Mouse (Mus musculus) brown adipose tissue, adult 24 weeks (tissue): ENCODE results near the gene Vwa8. TPM values are rescaled to one million over a fixed set of nuclear protein-coding genes. Genes with fewer than 3 reads are reported as not detected.

ENCODE experiments used
- H3K27ac ChIP-seq: fragments of 200-500 bp; replicated peaks from 2 replicates; pipeline ENCODE4 v1.5.1; 2012; ENCODE audit warnings: low read depth, mild to moderate bottlenecking, low read length
- H3K4me1 ChIP-seq: fragments of 200-500 bp; 2 replicates; pipeline ENCODE4 v1.6.1; 2012; ENCODE audit warnings: low read length, mixed read lengths; ENCODE audit not compliant: control insufficient read depth, insufficient read depth, insufficient read length
- H3K4me3 ChIP-seq: fragments of 200-500 bp; 2 replicates; pipeline ENCODE4 v1.5.1; 2012; ENCODE audit warnings: low read depth, mild to moderate bottlenecking, low read length, moderate library complexity; ENCODE audit not compliant: insufficient read depth
- polyA plus RNA-seq: library from polyadenylated mRNA; stranded (reverse); fragments of >200 nt; gene quantifications from 2 replicates; pipeline ENCODE4 v1.2.4, GENCODE M21; 2012; ENCODE audit not compliant: missing spikeins, insufficient read depth, insufficient read length

Vwa8 gene
- polyA plus RNA-seq, 1 experiment: 195 TPM

GRCm38 (mm10) chr14:79231677-79232076, 382.8 kb downstream of the Vwa8 start:
- Histone ChIP-seq H3K4me1 (peaks cover 12% of the 10 kb centered on the region; the same call in 1 of the 2 replicates), H3K27ac (no peak overlapping the region), H3K4me3 (no peak overlapping the region)

GRCm38 (mm10) chr14:79233697-79234096, 384.8 kb downstream of the Vwa8 start:
- Histone ChIP-seq H3K27ac (no peak overlapping the region), H3K4me3 (no peak overlapping the region), H3K4me1 (peaks cover 9% of the 10 kb centered on the region; the same call in 1 of the 2 replicates)

DNA sequence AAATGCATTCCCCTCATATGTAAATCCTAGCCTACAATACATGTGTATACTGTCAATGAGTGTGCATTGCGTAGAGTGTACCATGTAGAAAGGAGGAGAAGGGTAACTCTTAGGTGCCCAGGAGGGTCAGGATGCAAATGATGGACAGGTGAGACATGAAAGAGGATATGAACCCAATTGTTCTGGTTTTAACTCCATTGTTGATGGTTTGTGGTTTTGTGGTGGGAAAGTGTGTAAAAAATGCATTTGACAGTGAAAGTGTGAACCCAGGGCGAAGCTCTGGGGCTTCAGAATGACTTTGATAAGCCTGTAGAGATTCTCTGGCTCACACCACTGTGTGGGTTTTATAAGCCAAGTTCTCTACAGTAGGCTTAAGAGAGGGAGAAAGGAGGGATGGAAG, 385.7 kb downstream of the Vwa8 start:
- Histone ChIP-seq H3K4me1 (0 out of 2 replicates have a peak, but pooled peaks cover 3% of the 10 kb centered on the region), H3K4me3 (no peak overlapping the region), H3K27ac (no peak overlapping the region)

GRCm38 (mm10) chr14:79235157-79235556, 386.3 kb downstream of the Vwa8 start:
- Histone ChIP-seq H3K4me3 (no peak overlapping the region), H3K4me1 (0 out of 2 replicates have a peak, but pooled peaks cover 3% of the 10 kb centered on the region), H3K27ac (no peak overlapping the region)

DNA sequence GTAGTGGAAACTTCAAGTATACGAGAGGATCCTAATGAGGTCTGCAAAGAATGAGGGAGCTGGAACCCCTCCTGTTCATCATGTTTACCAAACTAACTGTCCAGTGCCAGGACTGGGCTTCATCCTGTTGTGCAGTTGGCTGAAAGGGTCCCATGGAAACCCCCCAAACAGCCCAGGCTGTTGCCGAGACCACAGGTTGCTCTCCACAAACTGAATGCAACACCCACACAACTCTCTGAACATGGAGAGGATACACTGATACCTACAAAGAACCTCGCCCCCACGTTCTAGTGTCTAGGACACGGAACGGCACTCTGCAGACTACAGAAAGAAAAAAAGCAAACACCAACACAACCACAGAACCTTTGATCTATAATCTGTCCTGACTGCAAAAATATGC, 387.4 kb downstream of the Vwa8 start:
- no peak overlapping the region for H3K4me3 ChIP-seq

GRCm38 (mm10) chr14:79239402-79239801, 390.6 kb downstream of the Vwa8 start:
- H3K4me3 ChIP-seq: no peak overlapping the region
- peaks cover 4% of the 10 kb centered on the region; the same call in 1 of the 2 replicates for H3K4me1 ChIP-seq
- no peak overlapping the region for H3K27ac ChIP-seq

More for the DNA sequence above, 387.4 kb downstream of the Vwa8 start:
- Histone ChIP-seq H3K27ac (no peak overlapping the region), H3K4me1 (0 out of 2 replicates have a peak, but pooled peaks cover 3% of the 10 kb centered on the region)

DNA sequence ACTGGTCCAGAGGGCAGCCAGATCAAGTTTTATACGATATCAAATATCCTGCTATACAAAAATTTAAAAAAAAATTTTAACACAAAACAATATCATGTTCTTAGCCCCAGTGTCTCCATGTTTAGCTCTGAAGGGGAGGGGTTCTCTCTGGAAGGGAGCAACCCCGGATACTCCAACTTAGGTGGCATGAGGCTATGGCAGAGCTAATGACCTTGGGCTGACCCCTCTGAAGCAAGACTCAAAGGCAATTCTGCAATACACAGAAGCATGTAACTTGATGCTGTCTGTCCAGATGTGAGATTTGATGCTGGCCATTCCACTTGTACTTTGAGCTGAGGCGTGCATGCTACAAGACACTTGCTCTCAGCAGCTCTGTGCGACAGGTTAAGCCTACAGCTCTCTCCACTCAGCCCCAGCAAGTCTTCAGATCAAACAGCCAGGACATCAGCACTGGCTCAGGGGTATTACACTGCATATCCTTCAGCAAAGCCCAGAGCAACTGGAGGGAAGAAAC, 392.3 kb downstream of the Vwa8 start:
- Histone ChIP-seq H3K27ac (no peak overlapping the region), H3K4me1 (peaks cover 6% of the 10 kb centered on the region; the same call in 1 of the 2 replicates), H3K4me3 (no peak overlapping the region)

DNA sequence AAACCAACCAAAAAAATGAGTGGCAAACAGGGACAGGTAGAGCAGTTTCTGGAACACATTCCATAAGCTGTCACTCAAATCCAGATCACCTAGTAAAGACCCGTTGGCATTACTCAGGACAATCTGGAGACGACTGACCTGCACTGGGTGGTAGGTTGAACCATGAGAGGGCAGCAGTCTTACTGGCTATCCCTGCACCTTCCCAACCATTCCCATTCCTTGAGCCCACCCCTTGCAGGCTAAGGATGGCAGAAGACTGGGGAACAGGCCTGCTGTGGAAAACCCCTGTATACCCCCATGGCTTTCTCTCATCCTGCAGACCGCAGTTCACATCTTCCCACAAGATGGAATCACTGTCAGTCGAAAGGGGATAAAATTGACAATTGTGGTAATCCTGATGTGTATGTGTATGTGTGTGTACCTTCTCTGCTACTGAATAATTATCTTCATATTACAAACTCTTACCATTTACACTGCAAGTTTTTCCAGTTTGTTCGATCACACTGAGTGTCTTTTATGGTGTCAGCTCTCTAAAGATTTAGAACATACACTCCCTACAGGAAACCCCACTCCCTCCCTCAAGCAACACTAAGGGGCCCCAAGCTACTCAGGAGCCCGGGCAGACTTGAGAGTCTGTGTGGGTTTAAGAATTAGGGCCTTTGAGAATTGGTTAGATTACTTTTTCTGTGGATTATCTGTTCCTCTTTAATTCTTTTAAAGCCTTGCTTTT, 393.0 kb downstream of the Vwa8 start:
- Histone ChIP-seq H3K27ac (no peak overlapping the region), H3K4me3 (no peak overlapping the region), H3K4me1 (peaks cover 3% of the 10 kb centered on the region; the same call in 1 of the 2 replicates)

- no peak overlapping the region for H3K27ac ChIP-seq
- peaks cover 3% of the 10 kb centered on the region; the same call in 1 of the 2 replicates for H3K4me1 ChIP-seq
- no peak overlapping the region for H3K4me3 ChIP-seq
Measured at GRCm38 (mm10) chr14:79242386-79242720, 393.5 kb downstream of the Vwa8 start.

DNA sequence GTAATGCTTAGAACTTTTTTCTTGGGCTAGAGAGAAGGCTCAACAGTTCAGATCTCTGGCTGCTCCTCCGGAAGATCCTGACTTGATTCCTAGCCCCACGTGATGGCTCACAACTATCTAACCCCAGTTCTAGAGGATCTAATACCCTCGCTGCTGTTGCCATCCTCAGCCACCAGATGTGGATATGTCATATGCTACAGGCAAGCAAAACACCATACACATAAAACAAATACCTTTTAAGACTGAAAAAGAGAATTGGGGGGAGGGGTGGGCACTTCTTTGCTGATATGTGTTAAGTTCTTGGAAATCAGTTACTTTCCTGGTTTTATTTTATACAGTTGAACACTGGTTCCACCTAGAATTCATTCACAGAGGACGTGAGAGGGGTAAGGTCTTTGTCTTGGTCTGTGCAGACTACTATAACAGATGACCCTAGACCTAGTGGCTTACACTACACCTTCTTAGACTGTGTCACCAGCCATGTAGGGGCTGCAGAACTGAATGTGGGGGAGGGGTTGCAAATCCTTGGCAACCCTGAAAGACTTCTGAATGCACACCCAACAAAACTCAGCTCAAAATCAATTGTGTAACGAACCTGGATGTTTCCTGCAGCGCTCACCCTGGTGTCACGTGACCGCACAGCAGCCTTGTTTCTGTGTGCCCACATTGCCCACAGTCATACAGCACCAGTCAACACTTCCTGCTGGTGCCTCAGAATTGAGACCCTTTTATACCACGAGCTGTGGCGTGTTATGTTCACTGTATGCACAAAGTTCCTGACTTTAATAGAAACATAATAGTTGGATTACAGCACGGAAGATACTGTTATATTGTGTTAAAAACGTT, 394.4 kb downstream of the Vwa8 start:
- no peak overlapping the region for H3K27ac ChIP-seq
- no peak overlapping the region for H3K4me3 ChIP-seq
- peaks cover 3% of the 10 kb centered on the region; the same call in 1 of the 2 replicates for H3K4me1 ChIP-seq

- no peak overlapping the region for H3K27ac ChIP-seq
- peaks cover 3% of the 10 kb centered on the region; the same call in 1 of the 2 replicates for H3K4me1 ChIP-seq
- H3K4me3 ChIP-seq: no peak overlapping the region
Measured at GRCm38 (mm10) chr14:79244571-79244970, 395.7 kb downstream of the Vwa8 start.

GRCm38 (mm10) chr14:79251727-79252285, 403.0 kb downstream of the Vwa8 start:
- H3K4me1 ChIP-seq: peaks cover 4% of the 10 kb centered on the region
- H3K4me3 ChIP-seq: no peak overlapping the region
- no peak overlapping the region for H3K27ac ChIP-seq
